Mouse (Mus musculus) thymus, postnatal 10 days (tissue): Measurements from ENCODE around the gene Lrpprc.

Experiments used
- DNase-seq, 2 experiments: peaks; one replicate each; pipeline ENCODE4 v3.0.0; 2021; ENCODE audit warnings: low spot score in 2 of 2

Gene Lrpprc

GRCm38 (mm10) chr17:84758971-84759370 lies 31.6 kb downstream of the Lrpprc start:
- DNase-seq = no peak

GRCm38 (mm10) chr17:84758374-84758773 lies 32.2 kb downstream of the Lrpprc start:
- DNase-seq = no peak

- DNase-seq = peak in 1 of 2 experiments; percentile 27
Measured at GRCm38 (mm10) chr17:84756090-84756489, 34.5 kb downstream of the Lrpprc start.

- no peak for DNase-seq
Measured at GRCm38 (mm10) chr17:84753489-84753888, 37.1 kb downstream of the Lrpprc start.

GRCm38 (mm10) chr17:84752286-84752685 lies 38.3 kb downstream of the Lrpprc start:
- DNase-seq = no peak

GRCm38 (mm10) chr17:84751630-84752191 lies 38.9 kb downstream of the Lrpprc start:
- DNase-seq = no peak

- no peak for DNase-seq
Measured at GRCm38 (mm10) chr17:84750130-84750529, 40.5 kb downstream of the Lrpprc start.

- DNase-seq = no peak
Measured at GRCm38 (mm10) chr17:84749297-84749696, 41.3 kb downstream of the Lrpprc start.

GRCm38 (mm10) chr17:84748152-84748682 lies 42.4 kb downstream of the Lrpprc start:
- DNase-seq = no peak

GRCm38 (mm10) chr17:84747212-84747611 lies 43.4 kb downstream of the Lrpprc start:
- no peak for DNase-seq

- no peak for DNase-seq
Measured at GRCm38 (mm10) chr17:84745001-84745400, 45.6 kb downstream of the Lrpprc start.

GRCm38 (mm10) chr17:84744256-84744655 lies 46.3 kb downstream of the Lrpprc start:
- no peak for DNase-seq

GRCm38 (mm10) chr17:84738073-84738797 lies 52.4 kb downstream of the Lrpprc start:
- DNase-seq = no peak

- DNase-seq = no peak
Measured at GRCm38 (mm10) chr17:84736719-84737118, 53.9 kb downstream of the Lrpprc start.

- no peak for DNase-seq
Measured at GRCm38 (mm10) chr17:84732612-84733011, 58.0 kb downstream of the Lrpprc start.

GRCm38 (mm10) chr17:84731361-84731760 lies 59.2 kb downstream of the Lrpprc start:
- DNase-seq = no peak

- no peak for DNase-seq
Measured at GRCm38 (mm10) chr17:84729140-84729539, 61.4 kb downstream of the Lrpprc start.

GRCm38 (mm10) chr17:84728201-84728911 lies 62.2 kb downstream of the Lrpprc start:
- no peak for DNase-seq

- no peak for DNase-seq
Measured at GRCm38 (mm10) chr17:84725163-84725562, 65.4 kb downstream of the Lrpprc start.

- no peak for DNase-seq
Measured at GRCm38 (mm10) chr17:84724028-84724427, 66.6 kb downstream of the Lrpprc start.

- DNase-seq = no peak
Measured at GRCm38 (mm10) chr17:84719105-84719504, 71.5 kb downstream of the Lrpprc start.

GRCm38 (mm10) chr17:84717416-84717815 lies 73.2 kb downstream of the Lrpprc start:
- no peak for DNase-seq
